Mouse (Mus musculus): ENCODE measurements around the gene Zfp324. TPM values are rescaled to one million over a fixed set of nuclear protein-coding genes. Genes with fewer than 3 reads are reported as not detected.
"Not testable (repeated sequence)": the region's sequence is repeated elsewhere in the genome, so short reads cannot be mapped to it uniquely, and the experiment has no call there.

Gene Zfp324
- polyA plus RNA-seq (2015; fragmentation: Nextera tagmentation; extraction: Ambion mirVana): 13.6 and 13.7 TPM in 2 replicates

DNA sequence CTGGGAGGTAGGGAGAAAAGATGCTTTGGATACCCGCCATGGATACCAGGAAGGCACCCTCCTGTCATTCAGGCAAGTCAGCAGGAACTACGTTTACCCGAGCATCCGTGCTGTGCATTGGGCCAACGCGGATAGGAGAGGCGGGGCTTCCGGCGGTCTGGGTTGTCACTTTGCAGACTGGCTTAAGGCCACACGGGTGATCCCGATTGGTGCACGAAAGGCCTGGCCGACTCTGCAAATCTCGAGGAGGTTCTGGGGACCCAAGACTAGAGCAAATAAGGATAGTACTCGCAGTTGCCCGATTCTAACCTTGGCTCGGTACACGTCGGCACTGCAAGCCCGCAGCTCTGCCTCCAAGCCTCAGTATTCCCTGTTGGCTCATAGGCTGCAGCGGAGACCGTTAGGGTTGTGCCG is at the start of gene Zfp324:
TSS of gene Zfp324 (plus strand) at position 161 of the 414 bp plus-strand sequence.
- Histone ChIP-seq H3K4me3 (peak within 1 kb of the TSS; percentile 87), H3K9me3 (no peaks in the 10 kb centered on the region), H3K9ac (peak within 1 kb of the TSS; percentile 91), H3K27ac (peak within 1 kb of the TSS; percentile 92), H3K27me3 (no peaks in the 10 kb centered on the region), H3K4me2 (peak within 1 kb of the TSS; percentile 76), H3K36me3 (peaks cover 23% of the 10 kb centered on the region), H3K4me1 (replicated peaks) (peaks cover 34% of the 10 kb centered on the region)
- WGBS: 1% methylated on average over 23 of the region's 23 CpGs
- peak; percentile 94 for ATAC-seq (ENCODE audit: low FRiP score)

DNA sequence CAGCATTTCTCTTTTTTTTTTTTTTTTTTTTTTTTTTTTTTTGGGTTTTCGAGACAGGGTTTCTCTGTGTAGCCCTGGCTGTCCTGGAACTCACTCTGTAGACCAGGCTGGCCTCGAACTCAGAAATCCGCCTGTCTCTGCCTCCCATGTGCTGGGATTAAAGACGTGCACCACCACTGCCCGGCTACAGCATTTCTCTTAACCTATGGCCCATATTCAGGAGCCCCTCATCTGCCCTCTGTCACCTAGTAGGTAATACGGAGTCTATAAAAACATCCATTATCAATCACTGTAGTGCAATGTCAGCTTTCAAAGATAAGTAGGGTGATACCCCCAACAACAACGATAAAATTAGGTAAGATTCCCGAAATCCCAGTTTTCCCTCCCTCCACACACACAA is 45.1 kb upstream of the Zfp324 start:
- 89% methylated on average over 7 of the region's 8 CpGs for WGBS
- H3K4me3 ChIP-seq; H3K27ac ChIP-seq; H3K4me2 ChIP-seq; H3K9ac ChIP-seq; ATAC-seq (ENCODE audit: low FRiP score); H3K27me3 ChIP-seq; H3K9me3 ChIP-seq: not testable (repeated sequence)
- Histone ChIP-seq H3K36me3 (peaks cover 24% of the 10 kb centered on the region), H3K4me1 (replicated peaks) (peaks cover 16% of the 10 kb centered on the region)

DNA sequence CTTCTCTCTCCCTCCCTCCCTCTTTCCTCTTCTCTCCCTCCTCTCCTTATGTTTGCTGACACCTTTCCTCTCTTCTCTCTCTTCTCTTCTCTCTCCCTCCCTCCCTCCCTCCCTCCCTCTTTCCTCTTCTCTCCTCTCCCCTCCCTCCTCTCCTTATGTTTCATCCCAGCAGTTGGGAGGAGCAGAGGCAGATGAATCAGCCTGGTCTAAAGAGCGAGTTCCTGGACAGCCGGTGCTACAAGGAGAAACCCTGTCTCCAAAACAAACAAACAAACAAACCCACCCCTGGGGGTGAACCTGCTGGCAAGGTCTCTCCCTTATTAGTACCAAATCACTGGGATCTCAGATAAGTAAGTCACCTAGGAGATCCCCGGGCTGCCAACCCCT is 44.3 kb upstream of the Zfp324 start:
- Histone ChIP-seq H3K27ac (peak overlapping the region; percentile 96), H3K9me3 (no peaks in the 10 kb centered on the region), H3K4me1 (replicated peaks) (peaks cover 16% of the 10 kb centered on the region), H3K27me3 (peaks cover 17% of the 10 kb centered on the region), H3K4me2 (peak overlapping the region; percentile 78), H3K9ac (peak overlapping the region; percentile 87), H3K4me3 (peak overlapping the region; percentile 89), H3K36me3 (peaks cover 32% of the 10 kb centered on the region)
- whole genome bisulfite sequencing: 0% methylated on average over 3 of the region's 3 CpGs
- peak; percentile 12 for ATAC-seq (ENCODE audit: low FRiP score)

DNA sequence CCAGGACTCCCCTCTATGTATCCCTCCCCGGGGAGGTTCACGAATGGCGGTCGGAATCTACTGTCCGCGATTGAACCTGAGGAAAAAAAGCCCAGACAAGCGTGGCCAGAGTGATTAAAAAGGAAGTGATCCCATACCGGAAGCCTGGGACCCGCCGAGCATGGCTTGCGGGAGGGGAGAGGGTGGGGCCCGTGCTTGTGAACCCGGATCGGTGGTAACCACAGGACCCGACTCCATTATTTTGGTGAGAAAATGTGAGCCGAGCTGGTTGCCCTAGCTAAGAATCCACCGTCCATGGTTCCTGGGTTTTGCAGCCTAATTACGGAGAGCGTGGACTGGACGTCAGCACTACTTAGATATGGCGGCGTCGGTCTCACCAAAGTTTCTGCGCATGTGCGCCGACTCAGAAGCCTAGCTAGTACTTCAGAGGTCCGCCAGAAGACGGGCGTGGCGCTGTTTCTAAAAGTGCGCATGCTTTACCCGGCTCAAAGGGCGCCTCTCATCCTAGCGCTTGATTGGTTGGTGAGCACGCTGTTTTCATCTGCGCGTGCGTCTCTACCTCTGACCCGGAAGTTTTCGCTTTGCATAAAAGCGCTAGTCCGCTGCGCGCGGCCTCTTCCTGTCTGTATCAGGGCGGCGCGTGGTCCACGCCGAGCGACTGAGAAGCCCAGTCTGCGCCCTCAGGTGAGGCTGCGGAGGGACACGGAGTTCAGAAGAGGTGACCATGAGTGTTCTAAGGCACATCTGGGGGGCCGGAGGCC is 43.8 kb upstream of the Zfp324 start, which contains the start of gene Rps5:
TSS of gene Rps5 (plus strand) at position 586 of the 761 bp plus-strand sequence.
- Histone ChIP-seq H3K4me3 (peak within 1 kb of the TSS; percentile 89), H3K4me1 (replicated peaks) (peaks cover 16% of the 10 kb centered on the region), H3K9me3 (no peaks in the 10 kb centered on the region), H3K27me3 (peaks cover 23% of the 10 kb centered on the region), H3K9ac (peak within 1 kb of the TSS; percentile 87), H3K4me2 (peak within 1 kb of the TSS; percentile 98), H3K36me3 (peaks cover 38% of the 10 kb centered on the region), H3K27ac (peak within 1 kb of the TSS; percentile 96)
- under 1% methylated on average over 55 of the region's 55 CpGs for WGBS
- ATAC-seq (ENCODE audit: low FRiP score): peak; percentile 99

DNA sequence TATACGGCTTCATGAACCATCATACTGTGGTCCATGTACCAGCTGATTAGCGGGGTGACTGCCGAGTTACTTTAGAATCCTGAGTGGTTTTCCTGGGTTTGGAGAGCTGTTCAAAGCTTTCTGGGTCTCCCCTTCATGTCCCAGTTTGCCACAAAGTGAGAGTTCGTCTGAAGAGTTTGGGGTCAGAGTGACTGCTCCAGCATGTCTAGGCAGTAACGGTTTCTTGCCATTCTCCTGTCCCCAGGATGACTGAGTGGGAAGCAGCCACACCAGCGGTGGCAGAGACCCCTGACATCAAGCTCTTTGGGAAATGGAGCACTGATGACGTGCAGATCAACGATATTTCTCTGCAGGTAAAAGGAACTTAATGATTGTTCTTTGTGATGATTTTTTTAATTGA is 42.9 kb upstream of the Zfp324 start:
- ATAC-seq (ENCODE audit: low FRiP score): no peak; the same call in 1 of the 2 replicates

DNA sequence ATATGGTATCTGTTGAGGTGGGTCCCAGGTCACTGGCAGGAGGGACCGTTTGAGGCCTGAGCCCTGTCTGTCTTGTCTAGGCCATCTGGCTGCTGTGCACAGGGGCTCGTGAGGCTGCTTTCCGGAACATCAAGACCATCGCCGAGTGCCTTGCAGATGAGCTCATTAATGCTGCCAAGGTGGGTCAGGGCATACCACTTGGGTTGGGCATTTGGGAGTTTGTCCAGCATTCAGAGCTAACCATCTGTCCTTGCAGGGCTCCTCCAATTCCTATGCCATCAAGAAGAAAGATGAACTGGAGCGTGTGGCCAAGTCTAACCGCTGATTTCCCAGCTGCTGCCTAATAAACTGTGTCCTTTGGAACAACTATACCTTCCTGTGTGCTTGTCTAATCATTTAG is 39.3 kb upstream of the Zfp324 start:
- no peak for ATAC-seq (ENCODE audit: low FRiP score)
- no peak overlapping the region for H3K9ac ChIP-seq
- WGBS: 78% methylated on average over 7 of the region's 7 CpGs
- H3K27me3 ChIP-seq: peaks cover 47% of the 10 kb centered on the region
- no peaks in the 10 kb centered on the region for H3K9me3 ChIP-seq
- H3K27ac ChIP-seq: no peak overlapping the region
- no peak overlapping the region for H3K4me3 ChIP-seq
- H3K4me2 ChIP-seq: no peak overlapping the region
- H3K36me3 ChIP-seq: peaks cover 51% of the 10 kb centered on the region
- H3K4me1 ChIP-seq (replicated peaks): peaks cover 22% of the 10 kb centered on the region

More for the DNA sequence above, 42.9 kb upstream of the Zfp324 start:
- Histone ChIP-seq H3K4me1 (replicated peaks) (peaks cover 19% of the 10 kb centered on the region), H3K36me3 (peaks cover 44% of the 10 kb centered on the region), H3K4me3 (peak overlapping the region; percentile 89), H3K9ac (peak overlapping the region; percentile 81), H3K27me3 (peaks cover 31% of the 10 kb centered on the region), H3K27ac (no peak overlapping the region), H3K4me2 (peak overlapping the region; percentile 98), H3K9me3 (no peaks in the 10 kb centered on the region)
- WGBS: 4% methylated on average over 8 of the region's 8 CpGs

DNA sequence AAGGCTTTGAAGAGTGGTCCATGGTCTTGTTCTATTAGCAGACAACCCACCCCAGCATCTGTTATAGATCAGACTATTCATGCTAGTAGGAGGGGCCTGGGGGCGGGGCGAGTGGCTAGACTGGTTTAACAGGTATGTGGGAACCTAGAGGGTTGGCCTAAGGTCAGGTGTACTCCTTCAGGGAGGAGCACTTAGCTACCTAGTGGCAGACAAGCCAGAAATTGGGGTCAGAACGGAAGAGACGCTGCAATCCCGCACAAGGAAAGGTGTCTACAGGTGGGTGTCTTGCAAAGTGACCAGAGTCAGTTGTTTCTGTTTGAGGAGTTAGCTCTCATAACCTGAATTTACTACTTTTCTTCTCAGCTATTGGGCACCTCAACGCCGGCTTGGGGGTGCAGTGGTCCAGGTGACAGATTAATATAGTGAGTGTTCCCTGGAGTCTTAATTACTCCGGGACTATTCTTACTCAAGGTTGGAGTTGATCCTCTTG is 38.4 kb upstream of the Zfp324 start, which contains the start of gene Rnf225:
TSS of gene Rnf225 (plus strand) at position 226 of the 490 bp plus-strand sequence.
- Histone ChIP-seq H3K4me2 (peak within 1 kb of the TSS; percentile 48), H3K27ac (no peak within 1 kb of the TSS), H3K4me3 (peak within 1 kb of the TSS; percentile 32), H3K4me1 (replicated peaks) (peaks cover 22% of the 10 kb centered on the region), H3K36me3 (peaks cover 51% of the 10 kb centered on the region), H3K9ac (peak within 1 kb of the TSS; percentile 65), H3K9me3 (no peaks in the 10 kb centered on the region), H3K27me3 (peaks cover 47% of the 10 kb centered on the region)
- WGBS: 30% methylated on average over 8 of the region's 8 CpGs
- ATAC-seq (ENCODE audit: low FRiP score): no peak

DNA sequence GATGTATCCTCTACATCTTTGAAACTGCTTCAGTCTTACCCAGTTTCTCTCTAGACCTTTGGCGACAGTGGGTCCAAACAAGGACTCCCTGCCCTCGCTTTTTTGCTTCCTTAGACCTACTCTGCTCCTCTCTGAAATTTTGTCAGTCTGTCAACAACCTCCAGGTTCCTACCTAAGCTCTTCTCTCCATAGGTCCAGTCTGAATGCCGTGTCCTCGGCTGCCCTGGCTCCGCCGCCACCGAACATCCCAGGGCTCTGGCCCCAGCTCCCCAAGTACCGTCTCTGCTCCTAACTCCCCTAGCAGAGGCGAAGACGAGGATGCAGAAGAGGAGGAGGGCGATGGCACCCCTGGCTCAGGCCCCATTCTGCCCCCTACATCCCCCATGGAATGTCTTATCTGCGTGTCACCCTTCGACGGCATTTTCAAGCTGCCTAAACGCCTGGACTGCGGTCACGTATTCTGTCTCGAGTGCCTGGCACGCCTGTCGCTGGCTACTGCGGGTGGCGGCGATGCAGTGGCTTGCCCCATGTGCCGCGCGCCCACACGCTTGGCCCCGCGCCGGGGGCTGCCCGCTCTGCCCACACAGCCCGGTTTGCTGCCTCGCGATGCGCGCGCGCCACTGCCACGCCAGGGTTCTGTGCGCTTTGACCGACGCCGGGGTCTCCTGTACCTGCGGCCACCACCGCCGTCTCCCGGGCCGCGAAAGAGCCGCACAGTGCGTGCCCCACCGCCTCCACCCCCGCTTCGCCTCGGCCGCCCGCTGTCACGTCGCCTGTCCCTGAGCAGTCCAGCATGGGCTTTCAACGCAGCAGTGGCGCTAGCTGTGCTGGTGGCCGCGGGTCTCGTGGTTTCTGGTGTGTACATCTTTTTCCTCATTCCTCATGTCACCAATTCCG is 37.7 kb upstream of the Zfp324 start:
- Histone ChIP-seq H3K27me3 (peaks cover 47% of the 10 kb centered on the region), H3K4me2 (peak overlapping the region; percentile 48), H3K36me3 (peaks cover 51% of the 10 kb centered on the region), H3K9ac (peak overlapping the region; percentile 65), H3K27ac (no peak overlapping the region), H3K9me3 (no peaks in the 10 kb centered on the region), H3K4me1 (replicated peaks) (peaks cover 18% of the 10 kb centered on the region), H3K4me3 (peak overlapping the region; percentile 32)
- WGBS: 5% methylated on average over 65 of the region's 65 CpGs
- ATAC-seq (ENCODE audit: low FRiP score): peak; percentile 47; the same call in 1 of the 2 replicates

DNA sequence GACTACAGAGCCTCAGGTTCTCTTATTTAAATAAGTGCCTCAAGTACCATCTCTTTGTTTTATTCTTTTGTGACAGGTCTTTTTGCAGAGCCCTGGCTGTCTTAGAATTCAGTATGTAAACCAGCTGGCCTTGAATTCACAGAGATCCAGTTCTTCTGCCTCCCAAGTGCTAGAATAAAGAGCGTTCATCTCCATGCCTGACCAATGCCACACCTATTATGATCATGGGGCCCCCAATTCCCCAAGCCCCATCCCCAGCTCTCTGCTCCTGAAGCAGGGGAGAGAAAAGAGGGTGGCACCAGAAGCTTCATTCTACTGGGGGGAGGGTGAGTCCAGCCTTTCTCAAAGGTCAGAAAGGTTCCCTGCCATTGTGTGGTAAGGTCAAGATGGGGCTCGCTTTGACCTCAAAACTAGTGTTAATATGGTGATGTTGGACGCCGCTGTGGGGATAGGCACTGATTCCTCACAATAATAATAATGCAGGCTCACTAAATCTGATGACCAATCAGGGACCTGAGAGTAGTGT is 32.0 kb upstream of the Zfp324 start:
- WGBS: 47% methylated on average over 4 of the region's 4 CpGs
- Histone ChIP-seq H3K36me3 (peaks cover 8% of the 10 kb centered on the region; the same call in 1 of the 2 replicates), H3K4me2 (no peak overlapping the region), H3K4me3 (no peak overlapping the region), H3K9me3 (no peaks in the 10 kb centered on the region), H3K4me1 (replicated peaks) (no peaks in the 10 kb centered on the region), H3K27ac (no peak overlapping the region), H3K27me3 (peaks cover 7% of the 10 kb centered on the region), H3K9ac (no peak overlapping the region)
- ATAC-seq (ENCODE audit: low FRiP score): no peak

DNA sequence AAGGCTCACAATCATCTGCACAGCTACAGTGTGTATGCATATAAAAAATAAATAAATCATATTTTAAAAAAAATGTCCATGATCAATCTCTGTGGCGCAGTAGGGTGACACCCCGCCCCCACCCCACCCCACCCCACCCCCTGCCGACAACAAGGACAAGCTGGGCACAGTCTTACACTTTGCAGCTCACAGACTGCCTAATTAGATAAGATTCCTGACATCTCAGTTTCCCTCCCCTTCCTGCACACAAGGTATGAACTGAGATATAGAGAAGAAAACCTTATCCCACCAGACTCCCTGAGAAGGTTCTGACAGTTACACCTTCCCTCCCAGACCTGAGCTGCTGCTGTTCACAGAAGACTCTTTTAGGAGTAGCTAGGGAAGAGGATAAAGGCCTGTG is 30.8 kb upstream of the Zfp324 start:
- no peak overlapping the region for H3K9ac ChIP-seq
- H3K27me3 ChIP-seq: no peaks in the 10 kb centered on the region
- no peak overlapping the region for H3K27ac ChIP-seq
- no peaks in the 10 kb centered on the region for H3K9me3 ChIP-seq
- H3K4me2 ChIP-seq: no peak overlapping the region
- no peaks in the 10 kb centered on the region for H3K4me1 ChIP-seq (replicated peaks)
- H3K4me3 ChIP-seq: no peak overlapping the region
- no peak for ATAC-seq (ENCODE audit: low FRiP score)
- WGBS: 78% methylated on average over 3 of the region's 3 CpGs
- peaks cover 4% of the 10 kb centered on the region; the same call in 1 of the 2 replicates for H3K36me3 ChIP-seq

DNA sequence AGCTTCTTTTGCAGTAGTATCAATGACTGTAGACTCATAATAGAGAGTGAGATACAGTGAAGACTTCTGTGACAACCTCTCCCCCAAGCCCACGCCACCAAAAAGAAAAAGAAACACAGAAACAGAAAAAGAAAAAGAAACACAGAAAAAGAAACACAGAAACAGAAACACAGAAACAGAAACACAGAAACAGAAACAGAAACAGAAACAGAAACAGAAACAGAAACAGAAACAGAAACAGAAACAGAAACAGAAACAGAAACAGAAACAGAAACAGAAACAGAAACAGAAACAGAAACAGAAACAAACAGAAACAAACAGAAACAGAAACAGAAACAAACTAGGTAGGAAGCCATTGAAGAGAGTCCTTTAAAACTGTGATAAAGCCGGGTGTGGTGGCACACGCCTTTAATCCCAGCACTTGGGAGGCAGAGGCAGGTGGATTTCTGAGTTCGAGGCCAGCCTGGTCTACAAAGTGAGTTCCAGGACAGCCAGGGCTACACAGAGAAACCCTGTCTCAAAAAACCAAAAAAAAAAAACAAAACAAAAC is 28.3 kb upstream of the Zfp324 start:
- H3K4me3 ChIP-seq; ATAC-seq (ENCODE audit: low FRiP score); H3K9ac ChIP-seq; H3K36me3 ChIP-seq; H3K9me3 ChIP-seq; H3K27ac ChIP-seq; H3K4me2 ChIP-seq; H3K4me1 ChIP-seq (replicated peaks); H3K27me3 ChIP-seq: not testable (repeated sequence)
- WGBS: 96% methylated on average over 4 of the region's 4 CpGs
